Mouse (Mus musculus): Measurements from ENCODE around the gene Ptma. TPM values are rescaled to one million over a fixed set of nuclear protein-coding genes. Genes with fewer than 3 reads are reported as not detected.
"Not testable (repeated sequence)": the region's sequence is repeated elsewhere in the genome, so short reads cannot be mapped to it uniquely, and the experiment has no call there.

The Ptma gene
- 2,732 and 2,904 TPM in 2 replicates for polyA plus RNA-seq (2016; fragmentation: Nextera tagmentation; extraction: Ambion mirVana)

DNA sequence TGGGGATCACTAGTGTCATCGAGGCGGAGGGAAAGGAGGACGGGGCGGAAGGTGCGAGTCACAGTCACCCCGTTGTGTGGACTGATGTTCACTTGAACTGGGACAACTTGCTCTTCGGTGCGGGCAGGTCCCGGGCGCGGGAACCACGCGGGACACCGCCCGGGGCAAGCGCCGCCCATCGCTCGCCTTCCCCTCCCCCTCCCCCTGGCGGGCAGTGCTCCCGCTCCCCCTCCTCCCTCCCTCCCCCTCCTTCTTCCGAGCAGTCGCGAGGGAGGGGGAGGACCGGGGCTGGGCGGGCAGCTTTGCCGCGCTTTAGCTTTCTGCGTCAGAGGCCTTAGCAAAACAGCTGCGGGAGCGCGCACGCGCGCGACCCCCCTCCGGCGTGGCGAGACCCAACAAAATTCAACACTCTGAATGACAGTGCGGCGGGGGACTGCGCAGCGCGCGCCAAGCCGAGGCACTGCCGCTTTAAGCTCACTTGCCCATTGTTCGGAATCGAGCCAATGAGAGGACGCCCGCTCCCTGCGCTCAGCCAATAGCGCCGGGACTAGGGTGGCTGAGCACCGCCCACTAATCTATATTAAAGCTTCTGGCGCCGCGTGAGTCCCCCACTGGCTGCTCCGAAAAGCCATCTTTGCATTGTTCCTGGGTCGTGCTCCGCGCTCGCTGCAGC is at the start of gene Ptma:
Gene Ptma, plus strand, starts transcription at position 611 of the 673 bp plus-strand sequence.
- H3K4me3 ChIP-seq = peak within 1 kb of the TSS; percentile 90
- peak within 1 kb of the TSS; percentile 100 for H3K27ac ChIP-seq (replicated peaks)
- DNase-seq (ENCODE audit: low spot score) = peak; percentile 100
- WGBS = under 1% methylated on average over 58 of the region's 63 CpGs
- H3K9me3 ChIP-seq (replicated peaks) = no peaks in the 10 kb centered on the region
- H3K4me1 ChIP-seq = peaks cover 48% of the 10 kb centered on the region
- H3K27me3 ChIP-seq (ENCODE audit: low read depth, poor library complexity, severe bottlenecking) = peaks cover 11% of the 10 kb centered on the region
- peaks cover 31% of the 10 kb centered on the region for H3K36me3 ChIP-seq

DNA sequence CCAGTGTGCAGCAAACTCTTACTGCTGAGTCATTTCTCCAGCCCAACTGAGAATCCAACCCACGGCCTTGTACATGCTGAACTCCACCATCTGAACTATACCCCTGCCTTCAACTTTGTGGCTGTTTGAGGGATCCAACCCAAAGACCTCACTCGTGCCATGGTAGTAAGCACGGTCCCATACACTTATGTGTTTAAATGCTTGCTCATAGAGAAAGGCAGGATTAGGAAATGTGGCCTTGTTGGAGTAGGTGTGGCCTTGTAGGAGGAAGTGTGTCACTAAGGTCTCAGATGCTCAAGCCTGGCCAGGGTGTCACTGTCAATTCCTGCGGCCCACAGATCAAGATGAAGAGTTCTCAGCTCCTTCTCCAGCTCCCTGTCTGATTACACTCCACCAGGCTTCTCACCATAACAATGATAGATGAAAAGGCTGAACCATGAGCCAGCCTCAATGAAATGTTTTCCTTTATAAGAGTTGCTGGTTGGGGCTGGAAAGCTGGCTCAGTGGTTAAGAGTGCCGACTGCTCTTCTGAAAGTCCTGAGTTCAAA is 48.7 kb upstream of the Ptma start:
- H3K27me3 ChIP-seq (ENCODE audit: low read depth, poor library complexity, severe bottlenecking) = no peaks in the 10 kb centered on the region
- no peaks in the 10 kb centered on the region for H3K36me3 ChIP-seq
- no peaks in the 10 kb centered on the region for H3K9me3 ChIP-seq (replicated peaks)
- H3K4me1 ChIP-seq = peaks cover 8% of the 10 kb centered on the region
- 93% methylated on average over 5 of the region's 5 CpGs for WGBS
- no peak overlapping the region for H3K4me3 ChIP-seq
- DNase-seq (ENCODE audit: low spot score) = no peak
- no peak overlapping the region for H3K27ac ChIP-seq (replicated peaks)

DNA sequence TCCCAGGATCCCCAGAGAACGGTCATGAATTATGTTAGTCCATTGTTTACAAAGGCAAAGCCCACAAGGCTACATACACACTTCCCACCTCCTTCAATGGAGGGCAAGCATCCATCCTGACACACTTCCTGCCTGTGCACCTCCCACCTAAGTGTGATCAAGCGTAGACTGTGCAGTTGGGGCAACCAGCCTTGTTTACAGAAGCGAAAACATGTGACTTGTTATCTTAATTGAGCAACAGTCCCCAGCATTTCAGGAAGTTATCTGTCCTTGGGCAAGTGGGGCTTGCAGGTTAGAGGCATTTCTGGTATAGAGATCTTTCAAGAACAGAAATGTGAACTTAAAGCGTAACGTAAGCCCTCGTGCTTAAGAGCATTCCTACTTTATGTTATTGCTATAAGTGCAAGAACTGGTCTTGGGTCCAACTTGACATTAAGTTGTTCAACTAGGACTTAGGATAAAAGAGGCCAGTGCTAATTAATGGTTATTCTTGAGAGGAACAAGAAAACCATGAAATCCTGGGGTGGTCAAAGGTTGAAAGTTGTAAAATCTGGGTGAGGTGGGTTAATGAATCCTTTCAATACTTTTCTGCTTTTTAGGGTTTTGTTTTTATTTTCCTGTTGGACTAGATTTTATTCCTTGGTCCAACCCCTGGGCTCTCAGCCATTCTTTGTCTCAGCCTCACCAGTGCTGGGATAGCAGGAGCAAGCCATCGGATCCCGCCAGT is 47.3 kb upstream of the Ptma start:
- no peaks in the 10 kb centered on the region for H3K36me3 ChIP-seq
- DNase-seq (ENCODE audit: low spot score) = no peak
- H3K4me1 ChIP-seq = peaks cover 9% of the 10 kb centered on the region
- no peak overlapping the region for H3K27ac ChIP-seq (replicated peaks)
- no peak overlapping the region for H3K4me3 ChIP-seq
- WGBS = 89% methylated on average over 8 of the region's 8 CpGs
- H3K9me3 ChIP-seq (replicated peaks) = no peaks in the 10 kb centered on the region
- H3K27me3 ChIP-seq (ENCODE audit: low read depth, poor library complexity, severe bottlenecking) = no peaks in the 10 kb centered on the region

DNA sequence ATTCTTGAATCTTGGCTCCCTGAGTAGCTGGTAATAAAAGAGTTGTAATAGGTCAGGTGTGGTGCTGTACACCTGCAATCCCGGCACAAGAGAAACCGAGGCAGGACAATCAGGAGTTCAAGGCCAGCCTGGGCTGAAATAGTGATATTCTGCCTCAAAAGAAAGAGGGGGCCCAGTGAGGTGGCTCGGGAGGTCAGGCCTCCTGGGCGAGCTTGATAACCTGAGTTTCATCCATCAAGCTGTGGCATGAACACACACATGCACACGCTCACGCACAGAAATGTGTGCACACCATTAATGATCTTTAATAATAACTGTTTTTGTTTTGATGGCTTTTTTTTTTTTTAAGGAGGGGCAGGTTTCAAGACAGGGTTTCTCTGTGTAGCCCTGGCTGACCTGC is 46.2 kb upstream of the Ptma start:
- 92% methylated on average over 6 of the region's 6 CpGs for WGBS
- no peaks in the 10 kb centered on the region for H3K36me3 ChIP-seq
- H3K27ac ChIP-seq (replicated peaks) = no peak overlapping the region
- no peak overlapping the region for H3K4me3 ChIP-seq
- H3K27me3 ChIP-seq (ENCODE audit: low read depth, poor library complexity, severe bottlenecking) = no peaks in the 10 kb centered on the region
- H3K9me3 ChIP-seq (replicated peaks) = no peaks in the 10 kb centered on the region
- H3K4me1 ChIP-seq = peaks cover 9% of the 10 kb centered on the region
- DNase-seq (ENCODE audit: low spot score) = no peak

DNA sequence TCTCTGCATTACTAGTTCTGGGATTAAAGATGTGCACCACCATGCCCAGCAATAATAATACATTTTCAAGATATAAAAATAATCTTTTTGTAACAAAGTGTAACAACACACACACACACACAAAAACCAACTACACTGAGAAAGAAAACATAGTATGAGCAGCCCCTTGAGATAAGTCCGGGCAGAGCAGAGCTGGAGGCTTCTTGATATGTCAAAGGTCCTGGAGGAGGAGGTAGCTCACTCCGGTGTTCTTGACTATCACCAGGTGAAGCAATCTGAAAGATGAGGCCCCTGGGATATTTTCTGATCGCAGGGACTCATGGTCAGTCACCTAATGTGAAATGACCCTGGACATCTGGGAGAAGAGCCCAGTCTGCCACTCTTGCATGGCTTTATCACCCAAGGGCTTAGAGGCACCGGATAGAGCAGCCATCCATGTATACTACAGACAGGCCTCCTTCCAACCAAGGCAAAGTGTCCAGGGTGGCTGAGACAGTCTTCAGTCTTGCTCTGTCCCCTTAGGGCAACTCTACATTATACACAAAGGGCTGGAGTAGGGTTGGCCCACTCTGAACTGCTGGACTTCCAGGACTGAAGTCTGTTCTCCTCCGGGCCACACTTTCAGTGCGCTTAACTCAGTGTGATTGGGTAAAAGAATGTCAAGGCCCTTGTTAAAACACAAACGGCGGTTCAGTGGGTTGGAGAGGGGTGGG is 45.6 kb upstream of the Ptma start:
- 88% methylated on average over 8 of the region's 8 CpGs for WGBS
- Histone ChIP-seq H3K36me3 (no peaks in the 10 kb centered on the region), H3K4me1 (peaks cover 9% of the 10 kb centered on the region), H3K4me3 (no peak overlapping the region), H3K27ac (replicated peaks) (0 out of 2 replicates have a peak overlapping the region, but pooled peaks have one; percentile 57), H3K27me3 (ENCODE audit: low read depth, poor library complexity, severe bottlenecking) (no peaks in the 10 kb centered on the region), H3K9me3 (replicated peaks) (no peaks in the 10 kb centered on the region)
- DNase-seq (ENCODE audit: low spot score) = no peak

DNA sequence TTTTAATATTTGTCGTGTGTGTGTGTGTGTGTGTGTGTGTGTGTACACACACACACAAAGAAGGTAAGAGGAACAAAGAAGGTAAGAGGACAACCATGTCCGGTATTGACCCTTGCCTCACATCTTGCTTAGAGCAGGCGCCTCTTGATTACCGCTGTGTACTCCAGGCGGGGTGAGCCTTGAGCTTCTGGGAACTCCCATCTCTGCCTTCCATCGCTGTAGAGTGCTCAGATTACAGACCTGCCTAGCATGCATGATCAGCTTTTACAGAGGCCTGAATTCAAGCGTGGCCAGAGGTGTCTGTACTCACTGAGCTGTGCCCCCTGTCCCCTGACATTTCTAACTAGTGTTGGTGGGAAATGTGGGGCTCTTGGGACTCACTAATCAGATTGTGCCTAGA is 45.1 kb upstream of the Ptma start:
- Histone ChIP-seq H3K4me1 (peaks cover 9% of the 10 kb centered on the region), H3K36me3 (no peaks in the 10 kb centered on the region), H3K27me3 (ENCODE audit: low read depth, poor library complexity, severe bottlenecking) (no peaks in the 10 kb centered on the region), H3K27ac (replicated peaks) (peak overlapping the region; percentile 57; the same call in 1 of the 2 replicates), H3K9me3 (replicated peaks) (no peaks in the 10 kb centered on the region), H3K4me3 (no peak overlapping the region)
- WGBS = 82% methylated on average over 7 of the region's 7 CpGs
- DNase-seq (ENCODE audit: low spot score) = no peak

DNA sequence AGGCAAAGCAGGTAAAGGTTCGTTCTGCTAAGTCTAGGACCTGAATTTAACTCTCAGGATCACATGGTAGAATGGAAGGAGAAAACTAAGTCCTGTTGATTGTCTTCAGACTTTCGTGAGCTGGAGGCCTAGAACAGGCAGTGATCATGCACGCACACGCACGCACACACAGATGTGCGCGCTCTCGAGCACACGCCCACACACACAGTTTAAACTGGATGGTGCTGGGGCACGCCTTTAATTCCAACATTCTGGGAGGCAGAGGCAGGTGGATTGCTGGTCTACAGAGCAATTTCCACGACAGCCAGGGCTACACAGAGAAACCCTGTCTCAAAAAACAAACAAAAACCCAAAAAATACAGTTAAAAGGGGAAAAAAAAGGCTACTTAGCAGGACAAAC is 44.2 kb upstream of the Ptma start:
- no peaks in the 10 kb centered on the region for H3K9me3 ChIP-seq (replicated peaks)
- no peak for DNase-seq (ENCODE audit: low spot score)
- 88% methylated on average over 11 of the region's 11 CpGs for WGBS
- no peaks in the 10 kb centered on the region for H3K36me3 ChIP-seq
- no peaks in the 10 kb centered on the region for H3K27me3 ChIP-seq (ENCODE audit: low read depth, poor library complexity, severe bottlenecking)
- peak overlapping the region; percentile 33; the same call in 1 of the 2 replicates for H3K27ac ChIP-seq (replicated peaks)
- peaks cover 9% of the 10 kb centered on the region for H3K4me1 ChIP-seq
- no peak overlapping the region for H3K4me3 ChIP-seq

DNA sequence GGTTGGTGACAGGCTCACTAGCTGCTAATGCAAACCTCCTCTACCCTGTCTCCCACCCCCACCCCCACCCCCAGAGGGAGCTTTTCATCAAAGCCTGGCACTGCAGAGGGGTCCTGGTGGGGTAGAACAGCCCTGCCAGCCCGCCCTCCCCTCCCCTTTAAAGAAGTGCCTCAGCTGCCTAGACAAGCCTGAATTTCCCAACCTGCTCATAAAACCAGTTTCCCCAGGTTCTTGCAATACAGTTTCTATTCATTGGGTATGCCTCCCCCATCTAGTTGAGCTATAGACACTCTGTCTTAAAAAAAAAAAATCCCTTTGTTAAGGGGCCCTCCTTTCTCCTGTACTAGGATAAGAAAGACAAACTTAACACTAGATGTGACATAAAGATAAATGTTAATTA is 43.8 kb upstream of the Ptma start:
- Histone ChIP-seq H3K9me3 (replicated peaks) (no peaks in the 10 kb centered on the region), H3K36me3 (no peaks in the 10 kb centered on the region), H3K27me3 (ENCODE audit: low read depth, poor library complexity, severe bottlenecking) (no peaks in the 10 kb centered on the region), H3K4me3 (no peak overlapping the region), H3K4me1 (peaks cover 11% of the 10 kb centered on the region), H3K27ac (replicated peaks) (peak overlapping the region; percentile 33)
- DNase-seq (ENCODE audit: low spot score) = no peak
- 31% methylated on average over 1 of the region's 1 CpGs for WGBS

DNA sequence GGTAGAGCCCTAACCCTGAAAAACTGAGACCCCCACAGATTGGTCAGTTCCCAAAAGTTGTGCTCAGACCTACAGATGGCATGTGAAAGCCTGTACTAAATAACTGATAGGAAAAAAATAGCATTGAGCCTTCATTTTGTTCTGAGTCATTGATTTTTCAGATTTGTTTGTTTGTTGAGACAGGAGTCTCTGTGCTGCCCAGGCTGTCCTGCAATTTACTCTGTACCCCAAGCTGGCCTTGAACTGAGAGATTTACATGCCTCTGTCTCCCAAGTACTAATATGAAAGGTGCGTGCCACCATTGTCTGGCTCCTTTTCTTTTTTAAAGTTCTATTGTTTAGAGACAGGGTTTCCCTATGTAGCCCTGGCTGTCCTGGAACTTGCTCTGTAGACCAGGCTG is 41.2 kb upstream of the Ptma start:
- no peak overlapping the region for H3K4me3 ChIP-seq
- no peaks in the 10 kb centered on the region for H3K9me3 ChIP-seq (replicated peaks)
- 95% methylated on average over 1 of the region's 1 CpGs for WGBS
- H3K27me3 ChIP-seq (ENCODE audit: low read depth, poor library complexity, severe bottlenecking) = no peaks in the 10 kb centered on the region
- peaks cover 24% of the 10 kb centered on the region for H3K4me1 ChIP-seq
- no peak for DNase-seq (ENCODE audit: low spot score)
- 0 out of 2 replicates have a peak, but pooled peaks cover 3% of the 10 kb centered on the region for H3K36me3 ChIP-seq
- no peak overlapping the region for H3K27ac ChIP-seq (replicated peaks)

DNA sequence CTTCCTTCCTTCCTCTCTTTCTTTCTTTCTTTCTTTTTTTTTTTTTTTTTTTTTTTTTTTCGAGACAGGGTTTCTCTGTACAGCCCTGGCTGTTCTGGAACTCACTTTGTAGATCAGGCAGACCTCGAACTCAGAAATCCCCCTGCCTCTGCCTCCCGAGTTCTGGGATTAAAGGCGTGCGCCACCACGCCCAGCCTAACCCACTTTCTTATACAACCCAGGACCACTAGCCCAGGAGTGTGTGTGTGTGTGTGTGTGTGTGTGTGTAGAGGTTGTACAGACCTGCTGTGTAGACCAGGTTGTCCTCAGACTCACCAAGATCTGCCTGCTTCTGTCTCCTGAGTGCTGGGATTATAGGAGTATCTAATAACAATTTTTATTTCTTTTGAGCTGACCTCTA is 40.7 kb upstream of the Ptma start:
- not testable (repeated sequence) for DNase-seq (ENCODE audit: low spot score); H3K4me3 ChIP-seq; H3K27ac ChIP-seq (replicated peaks); H3K9me3 ChIP-seq (replicated peaks); H3K27me3 ChIP-seq (ENCODE audit: low read depth, poor library complexity, severe bottlenecking); H3K36me3 ChIP-seq
- WGBS = 100% methylated on average over 5 of the region's 6 CpGs
- H3K4me1 ChIP-seq = peaks cover 24% of the 10 kb centered on the region

DNA sequence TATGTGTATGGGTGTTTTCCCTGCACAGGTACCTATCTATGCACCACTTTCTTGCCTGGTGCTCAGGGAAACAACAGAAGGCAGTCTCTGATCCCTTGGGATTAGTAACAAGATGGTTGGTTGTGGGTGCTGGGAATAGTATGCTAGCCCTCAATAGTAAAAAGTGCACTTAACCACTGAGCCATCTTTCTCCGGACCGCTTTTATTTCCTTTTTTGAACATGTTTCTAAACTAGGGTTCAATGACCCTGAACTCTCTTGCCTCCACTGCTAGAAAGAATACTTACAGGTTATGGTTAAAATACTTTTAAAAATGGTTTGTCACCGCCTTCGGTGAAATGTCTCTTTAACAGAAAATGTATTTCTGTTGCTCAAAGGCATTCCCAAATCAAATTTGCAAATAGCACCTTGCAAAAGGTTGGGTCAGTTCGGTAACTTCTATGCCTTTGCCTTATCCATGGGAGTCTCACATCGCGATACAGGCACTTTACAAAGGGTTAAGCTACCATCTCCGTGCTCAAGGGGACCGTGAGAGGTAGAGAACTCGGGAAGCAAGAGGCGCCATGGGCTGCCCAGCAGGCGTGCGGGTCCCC is 39.7 kb upstream of the Ptma start:
- H3K27ac ChIP-seq (replicated peaks) = peak overlapping the region; percentile 99
- peak overlapping the region; percentile 74 for H3K4me3 ChIP-seq
- no peaks in the 10 kb centered on the region for H3K9me3 ChIP-seq (replicated peaks)
- H3K27me3 ChIP-seq (ENCODE audit: low read depth, poor library complexity, severe bottlenecking) = no peaks in the 10 kb centered on the region
- 9% methylated on average over 13 of the region's 13 CpGs for WGBS
- 0 out of 2 replicates have a peak, but pooled peaks cover 3% of the 10 kb centered on the region for H3K36me3 ChIP-seq
- H3K4me1 ChIP-seq = peaks cover 29% of the 10 kb centered on the region
- DNase-seq (ENCODE audit: low spot score) = no peak

DNA sequence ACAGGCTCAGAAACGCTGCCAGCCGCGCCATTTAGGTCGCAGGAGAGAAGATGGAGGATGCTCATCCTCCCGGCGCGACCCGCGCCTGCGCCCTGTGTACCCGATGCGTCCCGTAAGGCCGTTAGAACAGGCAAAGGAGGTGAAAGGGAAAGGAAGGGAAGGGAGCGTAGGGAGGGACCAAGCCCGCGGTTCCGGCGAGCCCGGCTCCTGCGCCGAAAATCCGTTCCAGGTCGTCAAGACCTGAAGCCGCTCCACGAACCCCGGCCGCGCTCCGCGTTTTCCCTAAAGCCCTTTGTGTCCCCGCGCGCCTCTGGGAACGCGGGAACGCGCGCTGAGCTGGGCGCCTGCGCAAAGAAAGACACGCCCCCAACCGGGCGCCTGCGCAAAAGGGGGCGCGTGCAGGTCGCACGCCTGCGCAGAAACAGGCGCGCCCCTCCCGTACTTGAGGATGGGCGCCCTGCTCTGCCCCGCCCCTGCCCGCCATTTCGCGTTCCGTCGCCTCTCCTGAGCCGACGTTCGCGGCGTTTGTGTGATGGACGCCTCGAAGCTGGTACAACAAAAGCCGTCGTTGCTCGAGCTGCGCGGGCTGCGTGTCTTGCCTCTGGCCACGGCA is 39.1 kb upstream of the Ptma start:
- WGBS = under 1% methylated on average over 74 of the region's 74 CpGs
- peak; percentile 100 for DNase-seq (ENCODE audit: low spot score)
- Histone ChIP-seq H3K4me1 (peaks cover 32% of the 10 kb centered on the region), H3K27ac (replicated peaks) (peak overlapping the region; percentile 99), H3K4me3 (peak overlapping the region; percentile 74), H3K27me3 (ENCODE audit: low read depth, poor library complexity, severe bottlenecking) (no peaks in the 10 kb centered on the region), H3K36me3 (0 out of 2 replicates have a peak, but pooled peaks cover 3% of the 10 kb centered on the region), H3K9me3 (replicated peaks) (no peaks in the 10 kb centered on the region)

Data from midbrain, embryonic 10.5 days (tissue).